Mouse (Mus musculus): ENCODE measurements around the gene Tas2r125. TPM values are rescaled to one million over a fixed set of nuclear protein-coding genes. Genes with fewer than 3 reads are reported as not detected.
"Not testable (repeated sequence)": the region's sequence is repeated elsewhere in the genome, so short reads cannot be mapped to it uniquely, and the experiment has no call there.

Gene Tas2r125
- total RNA-seq (2021), result not detected
- polyA plus RNA-seq (2012; rRNA removed), result not detected in 2 replicates
- long read RNA-seq, result 0 reads

- Histone ChIP-seq H3K79me2 (replicated peaks; ENCODE audit: control insufficient read depth, insufficient read depth, low read length) (no peaks in the 10 kb centered on the region), H3K27me3 (ENCODE audit: control insufficient read depth, insufficient read depth, low read length) (no peaks in the 10 kb centered on the region), H3K27ac (no peak within 1 kb of the TSS), H3K36me3 (ENCODE audit: control insufficient read depth, insufficient read depth, low read length) (no peaks in the 10 kb centered on the region), H3K4me1 (ENCODE audit: control insufficient read depth, insufficient read depth, low read length) (no peaks in the 10 kb centered on the region), H3K4me3 (no peak within 1 kb of the TSS), H3K9ac (ENCODE audit: low read depth, low read length) (no peak within 1 kb of the TSS)
- TF ChIP-seq POLR2A (IDR thresholded peaks at IDR 0.05; ENCODE audit: insufficient read depth, low read depth, low read length) (no peak), CTCF (IDR thresholded peaks at IDR 0.05) (no peak), EP300 (IDR thresholded peaks at IDR 0.05; ENCODE audit: insufficient read depth, low read depth, low read length) (no peak)
- DNase-seq, result no peak
- intact Hi-C loops (cut with DNase I), result no loop called here
- 74% methylated on average over 3 of the region's 3 CpGs for WGBS
These were observed at the start of gene Tas2r125 for GRCm38 (mm10) chr6:132909351-132909750. Gene Tas2r125 (plus strand): TSS chr6:132909651.

GRCm38 (mm10) chr6:132867708-132868107, 41.7 kb upstream of the Tas2r125 start, which contains the start of gene Tas2r110:
Gene Tas2r110 (plus strand): TSS chr6:132868008.
- no peaks in the 10 kb centered on the region for H3K4me1 ChIP-seq (ENCODE audit: control insufficient read depth, insufficient read depth, low read length)
- no peak within 1 kb of the TSS for H3K4me3 ChIP-seq
- TF ChIP-seq EP300 (IDR thresholded peaks at IDR 0.05; ENCODE audit: insufficient read depth, low read depth, low read length) (no peak), POLR2A (IDR thresholded peaks at IDR 0.05; ENCODE audit: insufficient read depth, low read depth, low read length) (no peak), CTCF (IDR thresholded peaks at IDR 0.05) (no peak)
- no peaks in the 10 kb centered on the region for H3K36me3 ChIP-seq (ENCODE audit: control insufficient read depth, insufficient read depth, low read length)
- intact Hi-C loops (cut with DNase I), result no loop called here
- H3K27me3 ChIP-seq (ENCODE audit: control insufficient read depth, insufficient read depth, low read length), result no peaks in the 10 kb centered on the region
- DNase-seq, result no peak
- no peak within 1 kb of the TSS for H3K27ac ChIP-seq
- H3K79me2 ChIP-seq (replicated peaks; ENCODE audit: control insufficient read depth, insufficient read depth, low read length), result no peaks in the 10 kb centered on the region
- H3K9ac ChIP-seq (ENCODE audit: low read depth, low read length), result no peak within 1 kb of the TSS

- H3K9ac ChIP-seq (ENCODE audit: low read depth, low read length), result no peak within 1 kb of the TSS
- H3K4me1 ChIP-seq (ENCODE audit: control insufficient read depth, insufficient read depth, low read length), result no peaks in the 10 kb centered on the region
- no peaks in the 10 kb centered on the region for H3K27me3 ChIP-seq (ENCODE audit: control insufficient read depth, insufficient read depth, low read length)
- TF ChIP-seq CTCF (IDR thresholded peaks at IDR 0.05) (no peak), EP300 (IDR thresholded peaks at IDR 0.05; ENCODE audit: insufficient read depth, low read depth, low read length) (no peak), POLR2A (IDR thresholded peaks at IDR 0.05; ENCODE audit: insufficient read depth, low read depth, low read length) (no peak)
- intact Hi-C loops (cut with DNase I), result no loop called here
- H3K4me3 ChIP-seq, result no peak within 1 kb of the TSS
- H3K79me2 ChIP-seq (replicated peaks; ENCODE audit: control insufficient read depth, insufficient read depth, low read length), result no peaks in the 10 kb centered on the region
- no peak within 1 kb of the TSS for H3K27ac ChIP-seq
- WGBS, result 58% methylated on average over 1 of the region's 1 CpGs
- no peaks in the 10 kb centered on the region for H3K36me3 ChIP-seq (ENCODE audit: control insufficient read depth, insufficient read depth, low read length)
- no peak for DNase-seq
These were observed 16.7 kb upstream of the Tas2r125 start, which contains the start of gene Tas2r113 for GRCm38 (mm10) chr6:132892711-132893110. Gene Tas2r113 (plus strand): TSS chr6:132893011.

DNA sequence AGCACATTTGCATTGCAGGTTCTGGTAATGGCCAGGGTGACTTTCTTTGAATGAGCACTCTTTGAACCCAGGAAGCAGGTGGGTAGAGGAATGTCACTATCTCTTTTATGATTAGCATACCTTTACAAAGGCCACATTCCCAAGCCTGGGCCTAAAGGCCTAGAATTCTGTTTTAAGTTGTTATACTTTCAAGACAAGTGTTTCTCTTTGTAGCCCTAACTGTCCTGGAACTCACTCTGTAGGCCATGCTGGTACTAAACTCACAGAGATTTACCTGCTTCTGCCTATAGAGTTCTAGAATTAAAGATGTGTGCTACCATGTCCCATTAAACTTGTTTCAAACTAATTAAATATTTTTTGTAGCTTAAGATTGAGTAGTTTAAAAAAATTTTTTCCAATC, 31.9 kb downstream of the Tas2r125 start:
- intact Hi-C loops (cut with DNase I); H3K79me2 ChIP-seq (replicated peaks; ENCODE audit: control insufficient read depth, insufficient read depth, low read length); H3K4me3 ChIP-seq; H3K9ac ChIP-seq (ENCODE audit: low read depth, low read length); H3K27ac ChIP-seq; H3K4me1 ChIP-seq (ENCODE audit: control insufficient read depth, insufficient read depth, low read length); H3K36me3 ChIP-seq (ENCODE audit: control insufficient read depth, insufficient read depth, low read length); DNase-seq; H3K27me3 ChIP-seq (ENCODE audit: control insufficient read depth, insufficient read depth, low read length): not testable (repeated sequence)

DNA sequence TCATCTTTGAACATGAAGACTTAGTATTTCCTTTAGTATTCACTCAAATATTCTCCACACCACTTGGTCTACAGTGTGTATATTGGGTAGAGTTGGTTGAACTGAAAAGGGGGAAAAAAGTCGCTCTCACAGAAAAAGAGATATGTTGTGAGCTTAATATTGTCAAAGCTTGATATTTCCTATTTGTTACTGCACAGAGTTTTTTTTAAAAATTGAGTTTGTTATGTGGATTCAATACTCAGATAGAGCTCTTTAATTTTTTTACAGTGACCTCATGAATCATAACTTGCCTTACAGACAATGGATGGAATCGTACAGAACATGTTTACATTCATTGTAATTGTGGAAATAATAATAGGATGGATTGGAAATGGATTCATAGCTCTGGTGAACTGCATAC, 41.4 kb downstream of the Tas2r125 start, which contains the start of gene Tas2r129:
Tas2r129 (plus strand) TSS at position 301 of the 400 bp plus-strand sequence.
- Histone ChIP-seq H3K27ac (no peak within 1 kb of the TSS), H3K4me1 (ENCODE audit: control insufficient read depth, insufficient read depth, low read length) (no peaks in the 10 kb centered on the region), H3K9ac (ENCODE audit: low read depth, low read length) (no peak within 1 kb of the TSS), H3K4me3 (no peak within 1 kb of the TSS), H3K27me3 (ENCODE audit: control insufficient read depth, insufficient read depth, low read length) (no peaks in the 10 kb centered on the region), H3K36me3 (ENCODE audit: control insufficient read depth, insufficient read depth, low read length) (no peaks in the 10 kb centered on the region), H3K79me2 (replicated peaks; ENCODE audit: control insufficient read depth, insufficient read depth, low read length) (no peaks in the 10 kb centered on the region)
- TF ChIP-seq CTCF (IDR thresholded peaks at IDR 0.05) (no peak), POLR2A (IDR thresholded peaks at IDR 0.05; ENCODE audit: insufficient read depth, low read depth, low read length) (no peak), EP300 (IDR thresholded peaks at IDR 0.05; ENCODE audit: insufficient read depth, low read depth, low read length) (no peak)
- WGBS, result 64% methylated on average over 2 of the region's 2 CpGs
- intact Hi-C loops (cut with DNase I), result no loop called here
- no peak for DNase-seq

GRCm38 (mm10) chr6:132957819-132958218, 48.4 kb downstream of the Tas2r125 start, which contains the start of gene Tas2r131:
Gene Tas2r131 (minus strand): TSS chr6:132957919.
- intact Hi-C loops (cut with DNase I), result no loop called here
- H3K4me3 ChIP-seq, result no peak within 1 kb of the TSS
- no peak for DNase-seq
- TF ChIP-seq EP300 (IDR thresholded peaks at IDR 0.05; ENCODE audit: insufficient read depth, low read depth, low read length) (no peak), CTCF (IDR thresholded peaks at IDR 0.05) (no peak), POLR2A (IDR thresholded peaks at IDR 0.05; ENCODE audit: insufficient read depth, low read depth, low read length) (no peak)
- no peaks in the 10 kb centered on the region for H3K79me2 ChIP-seq (replicated peaks; ENCODE audit: control insufficient read depth, insufficient read depth, low read length)
- 38% methylated on average over 1 of the region's 1 CpGs for WGBS
- H3K36me3 ChIP-seq (ENCODE audit: control insufficient read depth, insufficient read depth, low read length), result no peaks in the 10 kb centered on the region
- no peak within 1 kb of the TSS for H3K9ac ChIP-seq (ENCODE audit: low read depth, low read length)
- H3K27ac ChIP-seq, result no peak within 1 kb of the TSS
- no peaks in the 10 kb centered on the region for H3K4me1 ChIP-seq (ENCODE audit: control insufficient read depth, insufficient read depth, low read length)
- H3K27me3 ChIP-seq (ENCODE audit: control insufficient read depth, insufficient read depth, low read length), result no peaks in the 10 kb centered on the region

Other genes with a start within 250 kb of the Tas2r125 start
- not detected for gene Tas2r121, start 208.6 kb upstream of the Tas2r125 start, total RNA-seq (2021)
- not detected in 2 replicates for gene Tas2r121, start 208.6 kb upstream of the Tas2r125 start, polyA plus RNA-seq (2012; rRNA removed)
- gene Tas2r122, start 197.7 kb upstream of the Tas2r125 start, total RNA-seq (2021), result not detected
- gene Tas2r122, start 197.7 kb upstream of the Tas2r125 start, polyA plus RNA-seq (2012; rRNA removed), result not detected in 2 replicates
- not detected for gene Tas2r115, start 171.6 kb upstream of the Tas2r125 start, total RNA-seq (2021)
- not detected in 2 replicates for gene Tas2r115, start 171.6 kb upstream of the Tas2r125 start, polyA plus RNA-seq (2012; rRNA removed)
- gene Tas2r124, start 154.9 kb upstream of the Tas2r125 start, total RNA-seq (2021), result not detected
- not detected in 2 replicates for gene Tas2r124, start 154.9 kb upstream of the Tas2r125 start, polyA plus RNA-seq (2012; rRNA removed)
- gene Tas2r102, start 147.5 kb upstream of the Tas2r125 start, total RNA-seq (2021), result not detected
- gene Tas2r102, start 147.5 kb upstream of the Tas2r125 start, polyA plus RNA-seq (2012; rRNA removed), result not detected in 2 replicates
- gene Tas2r136, start 131.5 kb upstream of the Tas2r125 start, total RNA-seq (2021), result not detected
- gene Tas2r136, start 131.5 kb upstream of the Tas2r125 start, polyA plus RNA-seq (2012; rRNA removed), result not detected in 2 replicates
- gene Tas2r117, start 106.8 kb upstream of the Tas2r125 start, total RNA-seq (2021), result not detected
- gene Tas2r117, start 106.8 kb upstream of the Tas2r125 start, polyA plus RNA-seq (2012; rRNA removed), result not detected in 2 replicates
- gene Tas2r123, start 62.5 kb upstream of the Tas2r125 start, total RNA-seq (2021), result not detected
- gene Tas2r123, start 62.5 kb upstream of the Tas2r125 start, polyA plus RNA-seq (2012; rRNA removed), result not detected in 2 replicates
- not detected for gene Tas2r116, start 54.2 kb upstream of the Tas2r125 start, total RNA-seq (2021)
- not detected in 2 replicates for gene Tas2r116, start 54.2 kb upstream of the Tas2r125 start, polyA plus RNA-seq (2012; rRNA removed)
- gene Tas2r110, start 41.6 kb upstream of the Tas2r125 start, total RNA-seq (2021), result not detected
- not detected in 2 replicates for gene Tas2r110, start 41.6 kb upstream of the Tas2r125 start, polyA plus RNA-seq (2012; rRNA removed)
- gene Tas2r113, start 16.6 kb upstream of the Tas2r125 start, total RNA-seq (2021), result not detected
- gene Tas2r113, start 16.6 kb upstream of the Tas2r125 start, polyA plus RNA-seq (2012; rRNA removed), result not detected in 2 replicates
- not detected for gene Tas2r129, start 41.5 kb downstream of the Tas2r125 start, total RNA-seq (2021)
- not detected in 2 replicates for gene Tas2r129, start 41.5 kb downstream of the Tas2r125 start, polyA plus RNA-seq (2012; rRNA removed)
- not detected for gene Tas2r131, start 48.3 kb downstream of the Tas2r125 start, total RNA-seq (2021)
- gene Tas2r131, start 48.3 kb downstream of the Tas2r125 start, polyA plus RNA-seq (2012; rRNA removed), result not detected in 2 replicates
- gene Tas2r109, start 71.3 kb downstream of the Tas2r125 start, total RNA-seq (2021), result not detected
- not detected in 2 replicates for gene Tas2r109, start 71.3 kb downstream of the Tas2r125 start, polyA plus RNA-seq (2012; rRNA removed)
- gene Tas2r103, start 127.5 kb downstream of the Tas2r125 start, total RNA-seq (2021), result not detected
- gene Tas2r103, start 127.5 kb downstream of the Tas2r125 start, polyA plus RNA-seq (2012; rRNA removed), result not detected in 2 replicates
- gene Tas2r140, start 146.2 kb downstream of the Tas2r125 start, total RNA-seq (2021), result not detected
- gene Tas2r140, start 146.2 kb downstream of the Tas2r125 start, polyA plus RNA-seq (2012; rRNA removed), result not detected in 2 replicates
- gene Smim10l1, start 195.3 kb downstream of the Tas2r125 start, total RNA-seq (2021), result 10 to 100 TPM; 59.1 to 66.0 TPM
- 37.3 and 53.6 TPM in 2 replicates for gene Smim10l1, start 195.3 kb downstream of the Tas2r125 start, polyA plus RNA-seq (2012; rRNA removed)

All from heart, adult 2 months (tissue).